Mouse (Mus musculus) frontal cortex, adult 2 months (tissue): ENCODE results near the gene Ptger1. TPM values are rescaled to one million over a fixed set of nuclear protein-coding genes. Genes with fewer than 3 reads are reported as not detected.
A peak's percentile ranks its signal among the peaks of the same experiment; 100 is the strongest.

Source experiments
- DNase-seq, 2 experiments: peaks; one replicate each; pipeline ENCODE4 v3.0.0; 2022; ENCODE audit warnings: low spot score in 1 of 2; ENCODE audit errors: extremely low spot score in 1 of 2
- polyA plus RNA-seq: library from polyadenylated mRNA; depleted of rRNA; stranded (reverse); fragments of >200 nt; gene quantifications from 2 replicates; pipeline ENCODE4 v1.2.3, GENCODE M21; 2012; rRNA removed

The Ptger1 gene
- 2.2 TPM in 2 replicates for polyA plus RNA-seq

DNA sequence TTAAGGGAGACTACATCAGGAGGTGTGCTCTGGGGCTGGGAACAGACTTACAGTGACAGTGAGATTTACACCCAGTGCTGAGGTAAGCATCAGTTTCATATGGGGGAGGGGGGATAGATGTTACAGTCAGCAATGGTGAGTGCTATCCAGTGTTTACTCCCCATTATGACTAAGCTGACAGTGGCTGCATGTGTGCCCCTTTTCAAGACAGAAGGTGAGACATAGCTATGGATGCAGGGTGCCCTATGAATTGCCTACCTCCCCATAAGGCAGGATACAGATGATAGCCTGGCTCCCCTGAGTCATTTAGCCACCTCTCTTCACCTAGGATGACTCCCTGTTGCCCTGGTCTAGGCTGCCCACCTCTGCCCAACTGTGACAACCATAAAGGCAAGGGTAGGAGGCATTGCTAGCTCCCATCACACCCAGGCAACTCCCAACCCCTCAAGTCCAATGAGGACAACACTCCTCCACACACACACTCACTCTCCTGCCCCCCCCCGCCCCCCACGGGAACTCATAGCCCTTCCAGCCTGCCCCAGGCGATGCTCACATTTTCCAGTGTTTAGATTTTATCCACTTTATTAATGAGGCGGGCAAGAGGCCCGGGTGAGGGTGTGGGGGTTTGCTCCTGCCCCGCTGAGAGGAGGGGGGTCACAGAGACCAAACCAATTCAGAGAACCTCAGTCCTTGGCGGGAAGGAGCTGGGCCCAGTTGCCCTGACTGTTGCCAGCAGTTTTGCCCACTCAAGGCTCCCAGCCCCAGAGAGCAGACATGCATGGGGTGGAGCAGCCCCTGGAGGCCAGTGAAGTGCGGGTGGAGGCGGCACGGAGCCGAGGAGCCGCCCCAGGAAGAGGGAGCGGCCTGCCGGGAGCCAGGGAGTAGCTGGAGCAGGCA lies at the start of gene Ptger1:
Gene Ptger1 (plus strand): TSS at position 710 of the 897 bp plus-strand sequence.
- DNase-seq, result no peak

DNA sequence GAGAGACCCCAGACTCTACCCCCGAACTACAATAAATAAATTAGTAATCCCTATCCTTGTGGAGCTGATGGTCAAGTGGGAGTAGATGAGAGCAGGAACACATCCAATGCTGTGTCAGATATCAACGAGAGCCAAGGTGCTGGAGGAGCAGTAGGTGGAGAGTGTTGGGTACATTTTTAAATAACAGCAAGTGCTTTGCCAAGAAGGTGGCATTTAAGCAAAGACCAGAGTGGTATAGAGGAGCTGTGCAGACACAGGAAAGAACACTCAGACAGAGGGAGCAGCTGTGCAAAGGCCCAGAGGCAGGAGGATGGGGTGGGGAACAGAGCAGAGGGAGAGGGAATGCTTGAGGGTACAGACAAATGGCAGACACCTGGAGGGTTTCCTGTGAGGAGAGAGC lies 49.4 kb upstream of the Ptger1 start:
- peak; percentile 68 to 70 for DNase-seq

DNA sequence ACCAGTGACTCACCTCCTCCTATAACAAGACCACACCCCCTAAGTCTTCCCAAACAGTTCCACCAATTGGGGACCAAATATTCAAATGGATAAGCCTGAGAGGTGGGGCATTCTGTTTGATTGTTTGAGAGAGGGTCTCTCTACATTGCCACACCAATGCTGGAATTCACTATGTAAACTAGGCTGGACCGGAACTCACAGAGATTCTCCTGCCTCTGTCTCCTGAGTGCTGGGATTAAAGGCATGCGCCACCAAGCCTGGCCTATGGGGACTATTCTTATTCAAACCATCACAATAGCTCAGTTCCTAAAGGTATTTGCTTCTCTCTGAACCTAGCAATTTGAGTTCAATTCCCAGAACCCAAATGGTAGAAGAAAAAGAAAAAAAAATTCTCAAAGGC lies 47.9 kb upstream of the Ptger1 start:
- DNase-seq, result no peak

DNA sequence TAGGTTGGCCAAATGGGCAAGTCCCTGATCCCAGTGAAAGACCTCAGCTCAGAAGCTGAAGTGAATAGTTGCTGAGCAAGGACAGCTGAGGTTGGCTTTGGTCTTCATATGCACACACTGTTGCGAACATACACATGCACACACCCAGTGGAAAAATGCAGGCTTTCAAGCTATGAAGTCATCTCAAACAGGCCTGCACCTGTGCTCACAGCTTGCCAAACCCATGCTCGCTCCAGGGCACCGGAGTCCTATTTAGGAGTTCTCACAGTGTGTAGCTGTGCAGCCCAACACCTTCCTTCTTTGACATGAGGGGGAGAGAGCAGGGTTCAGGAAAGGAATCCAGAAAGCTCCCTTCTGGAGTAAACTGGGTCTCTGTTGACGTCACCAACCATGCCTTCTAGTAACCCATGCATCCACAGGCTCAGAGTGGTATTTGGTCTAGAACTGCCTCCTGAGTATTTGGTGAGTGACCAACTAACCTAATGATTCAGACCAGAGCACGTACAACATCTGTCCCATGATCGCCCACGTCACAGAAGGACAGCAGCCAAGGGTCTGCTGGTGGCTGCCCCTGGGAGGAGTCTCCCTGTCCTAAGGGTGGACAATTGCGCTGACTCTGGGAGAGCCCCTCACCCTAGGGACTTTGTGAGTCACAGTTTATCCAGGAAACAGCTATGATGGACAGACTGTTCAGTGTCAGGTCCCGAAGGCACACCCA lies 46.8 kb upstream of the Ptger1 start:
- no peak for DNase-seq

DNA sequence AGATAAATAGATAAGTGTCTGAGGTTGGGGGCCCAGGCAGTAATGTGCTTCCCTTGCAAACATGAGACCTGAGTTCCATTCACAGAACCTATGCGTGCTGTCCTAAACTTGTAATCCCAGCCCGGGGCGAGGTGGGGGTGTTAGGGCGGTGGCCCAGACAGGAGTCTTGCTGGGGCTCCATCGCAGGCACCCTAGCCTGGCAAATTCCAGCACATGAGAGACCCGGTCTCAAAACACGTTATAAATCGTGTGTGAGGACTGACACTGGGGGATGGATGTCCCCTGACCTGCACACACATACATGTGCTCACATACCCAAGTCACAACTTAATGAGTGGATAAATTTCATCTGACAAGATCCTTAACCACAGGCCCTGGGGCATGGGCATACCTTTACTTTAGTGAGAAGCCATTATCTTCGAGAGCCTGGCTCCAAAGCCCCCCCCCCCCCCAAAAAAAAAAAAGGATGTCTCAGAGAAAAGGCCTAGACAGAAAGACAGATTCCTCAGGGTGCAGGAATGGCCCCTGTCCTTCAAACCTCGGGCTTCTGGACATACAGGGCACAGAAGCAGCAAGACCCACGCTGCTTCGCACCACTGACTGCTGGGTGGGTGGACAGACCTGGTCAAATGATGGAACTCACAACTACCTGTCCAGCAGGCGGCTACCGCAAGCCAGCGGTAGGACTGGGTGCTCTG lies 44.6 kb upstream of the Ptger1 start:
- DNase-seq, result no peak

DNA sequence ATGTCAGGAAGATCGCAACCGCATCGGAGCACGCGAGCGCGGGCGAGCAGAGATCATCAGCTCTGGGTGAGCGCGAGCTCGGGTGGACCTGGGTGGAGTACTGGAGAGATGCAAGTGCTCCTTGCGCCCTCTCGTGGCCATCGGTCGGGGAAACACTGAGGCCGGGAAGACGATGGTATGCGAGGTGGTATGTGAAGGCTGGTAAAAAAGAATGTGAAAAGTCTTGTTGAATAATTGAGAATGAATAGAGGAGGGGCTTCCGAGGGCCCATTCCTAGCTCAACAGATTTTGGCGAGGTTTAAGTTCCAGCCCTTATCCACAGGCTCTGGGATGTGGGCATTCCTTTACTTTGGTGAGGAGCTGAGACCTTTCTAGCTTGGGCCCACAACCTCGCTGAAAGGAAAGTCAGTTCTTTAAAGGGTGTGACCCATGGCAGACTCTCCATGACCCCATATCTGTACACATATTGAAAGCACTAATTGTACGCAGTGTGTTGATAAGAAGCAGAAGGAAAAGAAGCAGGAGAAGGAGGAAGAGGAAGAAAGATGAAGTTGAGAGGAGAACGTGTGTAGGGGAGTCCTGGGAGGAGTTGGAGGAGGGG lies 44.0 kb upstream of the Ptger1 start:
- DNase-seq, result peak; percentile 84 to 96

DNA sequence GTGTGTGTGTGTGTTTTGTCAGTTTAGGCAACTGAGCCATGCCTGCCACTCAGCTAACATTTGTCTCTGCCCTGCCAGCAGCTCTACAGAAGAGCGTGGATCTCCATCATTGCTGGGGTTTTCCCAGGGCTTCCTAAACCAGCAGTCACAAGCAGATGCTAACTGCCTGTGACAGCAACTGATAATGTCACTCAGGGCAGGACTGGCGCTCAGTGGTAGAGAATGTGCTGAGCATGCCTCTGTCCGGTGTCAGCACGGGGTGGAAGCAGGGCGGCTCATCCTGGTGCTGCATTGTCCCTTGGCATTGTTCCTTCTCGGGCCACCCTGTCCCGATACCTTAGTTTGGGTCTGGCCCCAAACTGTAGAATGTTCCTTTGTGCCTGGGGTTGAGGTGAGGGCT lies 42.9 kb upstream of the Ptger1 start:
- DNase-seq, result no peak

DNA sequence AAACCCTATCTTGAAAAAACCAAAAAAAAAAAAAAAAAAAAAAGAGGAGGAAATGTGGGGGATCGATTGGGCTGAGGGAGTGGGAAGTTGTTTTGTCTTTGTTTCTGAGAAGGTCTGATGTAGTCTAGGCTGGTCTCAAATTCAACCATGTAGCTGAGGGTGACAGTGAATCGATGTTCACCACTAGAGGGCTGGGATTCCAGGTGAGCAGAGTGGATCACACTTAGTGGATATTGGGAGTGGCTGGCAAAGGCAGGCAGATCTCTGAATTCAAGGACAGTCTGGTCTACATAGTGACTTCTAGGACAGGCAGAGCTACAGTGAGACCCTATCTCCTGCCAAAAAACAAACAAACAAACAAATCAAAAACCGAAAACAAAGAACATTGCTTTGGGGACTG lies 41.7 kb upstream of the Ptger1 start:
- peak in 1 of 2 experiments; percentile 63 for DNase-seq

DNA sequence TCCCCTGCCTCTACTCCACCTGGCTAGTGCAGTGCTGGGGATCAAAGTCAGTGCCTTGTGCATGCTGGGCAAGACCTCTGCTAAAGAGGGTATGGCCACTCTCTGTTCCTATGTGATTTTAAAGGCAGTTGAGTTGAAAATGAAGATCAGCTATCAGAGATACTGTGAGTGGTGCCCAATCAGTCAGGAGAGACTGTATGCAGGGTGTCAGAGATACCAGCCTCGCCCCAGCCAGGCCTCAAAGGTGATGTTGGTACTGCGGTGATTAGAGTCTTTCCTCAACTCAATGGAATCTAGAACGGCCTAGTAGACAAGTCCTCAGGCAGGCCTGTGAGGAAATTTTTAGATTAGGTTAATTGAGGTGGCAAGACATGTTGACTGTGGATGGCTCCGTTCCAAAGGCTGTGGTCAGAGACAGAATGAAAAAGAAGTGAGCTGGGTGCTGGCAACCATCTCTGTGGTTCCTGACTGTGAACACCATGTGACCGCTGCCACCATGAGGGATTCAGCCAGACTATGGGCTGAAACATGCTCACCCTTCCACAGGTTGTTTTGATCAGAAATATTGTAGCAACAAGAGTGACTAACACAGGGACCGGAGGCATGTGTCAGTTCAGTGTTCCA lies 40.7 kb upstream of the Ptger1 start:
- no peak for DNase-seq

DNA sequence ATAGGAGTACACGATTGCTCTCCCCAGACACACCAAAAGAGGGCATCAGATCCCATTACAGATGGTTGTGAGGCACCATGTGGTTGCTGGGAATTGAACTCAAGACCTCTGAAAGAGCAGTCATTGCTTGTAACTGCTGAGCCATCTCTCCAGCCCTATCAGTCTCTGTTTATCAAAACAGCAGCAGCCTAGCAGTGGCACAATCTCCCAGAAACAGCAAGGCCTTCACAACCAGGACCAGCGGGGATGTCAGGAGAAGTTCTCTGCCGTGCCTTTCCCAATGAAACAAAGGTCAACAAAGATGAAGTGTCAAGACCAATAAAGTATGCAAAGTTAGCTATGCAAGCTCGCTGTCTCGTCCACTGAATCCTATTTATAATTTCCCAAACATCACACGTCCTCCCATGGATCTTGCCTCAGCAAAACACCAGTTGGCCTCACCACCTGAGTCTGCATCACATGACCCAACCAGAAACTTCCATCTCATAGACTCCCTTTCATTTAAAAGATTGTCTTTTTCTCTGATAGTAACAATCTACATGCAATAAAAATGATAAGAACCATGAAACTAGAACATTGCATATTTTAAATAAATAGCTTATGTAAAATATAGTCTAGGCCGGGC lies 34.3 kb upstream of the Ptger1 start:
- no peak for DNase-seq

DNA sequence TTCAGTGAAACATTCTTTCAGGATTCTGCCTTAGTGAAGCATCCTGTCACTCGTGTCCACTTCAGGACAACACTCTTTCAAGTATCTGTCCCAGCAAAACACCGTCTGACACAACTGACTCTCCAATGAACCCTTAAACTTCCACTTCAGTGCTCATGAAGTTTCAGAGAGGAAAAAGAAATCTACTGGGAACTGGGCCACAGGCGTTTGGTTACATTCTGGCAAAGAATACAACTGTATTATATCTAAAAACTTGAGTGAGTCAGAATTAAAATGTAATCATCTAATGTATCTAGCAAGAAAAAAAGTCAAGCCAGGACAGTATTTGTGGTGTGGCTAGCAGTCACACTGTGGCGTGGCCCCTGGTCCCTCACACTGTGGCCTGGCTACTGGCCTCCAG lies 27.6 kb upstream of the Ptger1 start:
- DNase-seq, result no peak

DNA sequence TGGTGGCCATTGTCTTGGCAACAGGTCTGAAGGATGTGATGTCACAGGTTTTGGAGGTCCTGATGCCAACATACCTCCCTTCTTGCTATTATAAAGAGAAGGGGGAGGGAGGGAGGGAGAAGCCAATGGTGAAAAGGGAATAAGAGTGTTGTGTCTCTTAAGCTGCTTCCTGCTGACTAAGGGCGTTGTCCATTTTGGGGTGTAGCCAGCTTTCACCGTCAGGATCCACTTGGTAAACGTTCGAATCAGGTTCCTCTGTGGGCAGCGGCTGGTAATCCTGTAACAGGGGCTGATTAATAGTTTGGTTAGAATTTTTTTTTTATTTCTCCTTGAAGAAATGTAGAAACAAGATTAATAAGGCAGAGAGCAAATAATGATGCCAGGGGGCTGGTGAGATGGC lies 26.8 kb upstream of the Ptger1 start:
- DNase-seq, result no peak

DNA sequence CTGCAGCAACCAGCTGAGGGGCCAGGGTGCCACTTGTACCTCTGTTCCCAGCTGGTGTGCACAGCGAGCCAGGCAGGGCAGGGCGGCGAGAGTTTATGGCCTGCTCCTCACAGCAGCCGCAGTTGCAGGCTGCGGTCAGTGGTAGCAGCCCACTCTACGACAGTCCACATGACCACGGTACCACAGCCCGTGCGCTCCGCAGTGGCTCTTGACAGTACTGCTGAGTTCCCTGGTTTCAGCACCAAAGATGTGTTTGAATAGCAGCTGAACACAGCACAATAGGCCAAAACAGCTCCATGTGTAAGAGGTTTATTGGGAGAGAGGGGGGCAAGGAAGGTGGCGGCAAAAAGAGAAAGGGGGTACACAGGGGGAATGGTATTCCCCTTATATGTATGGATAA lies 19.0 kb upstream of the Ptger1 start:
- no peak for DNase-seq

DNA sequence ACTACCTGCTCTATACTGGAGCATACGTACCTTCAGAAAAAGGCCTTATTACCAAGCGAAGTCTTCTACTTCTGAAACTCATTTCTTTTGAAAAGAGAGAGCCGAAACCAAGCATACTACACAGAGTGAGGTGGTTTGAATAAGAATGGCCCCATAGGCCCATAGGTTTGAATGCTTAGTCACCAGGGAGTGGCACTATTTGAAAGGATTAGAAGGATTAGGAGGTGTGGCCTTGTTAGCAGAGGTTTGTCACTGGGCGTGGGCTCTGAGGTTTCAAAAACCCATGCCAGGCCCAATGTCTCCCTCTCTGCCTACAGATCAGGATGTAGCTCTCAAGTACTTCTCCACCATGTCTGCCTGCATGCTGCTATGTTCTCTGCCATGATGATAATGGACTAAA lies 18.4 kb upstream of the Ptger1 start:
- no peak for DNase-seq

DNA sequence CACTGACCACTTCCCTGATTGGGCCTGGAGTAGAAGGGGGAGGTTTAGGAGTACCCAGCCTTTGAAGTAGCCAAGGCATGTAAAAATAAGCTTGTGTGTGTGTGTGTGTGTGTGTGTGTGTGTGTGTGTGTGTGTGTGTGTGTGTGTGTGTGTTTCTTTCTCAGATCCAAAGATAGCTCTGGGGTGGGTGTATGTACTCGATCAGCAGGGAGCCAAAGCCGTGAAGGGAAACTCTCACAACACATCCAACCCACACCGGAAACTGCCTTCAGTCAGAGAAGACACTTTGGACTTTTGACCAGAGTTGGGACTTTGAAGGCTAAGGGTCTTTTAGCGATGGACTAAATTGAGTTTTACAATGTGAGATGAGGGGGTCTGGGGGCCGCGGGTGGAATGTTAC lies 16.8 kb upstream of the Ptger1 start:
- peak in 1 of 2 experiments; percentile 44 for DNase-seq

DNA sequence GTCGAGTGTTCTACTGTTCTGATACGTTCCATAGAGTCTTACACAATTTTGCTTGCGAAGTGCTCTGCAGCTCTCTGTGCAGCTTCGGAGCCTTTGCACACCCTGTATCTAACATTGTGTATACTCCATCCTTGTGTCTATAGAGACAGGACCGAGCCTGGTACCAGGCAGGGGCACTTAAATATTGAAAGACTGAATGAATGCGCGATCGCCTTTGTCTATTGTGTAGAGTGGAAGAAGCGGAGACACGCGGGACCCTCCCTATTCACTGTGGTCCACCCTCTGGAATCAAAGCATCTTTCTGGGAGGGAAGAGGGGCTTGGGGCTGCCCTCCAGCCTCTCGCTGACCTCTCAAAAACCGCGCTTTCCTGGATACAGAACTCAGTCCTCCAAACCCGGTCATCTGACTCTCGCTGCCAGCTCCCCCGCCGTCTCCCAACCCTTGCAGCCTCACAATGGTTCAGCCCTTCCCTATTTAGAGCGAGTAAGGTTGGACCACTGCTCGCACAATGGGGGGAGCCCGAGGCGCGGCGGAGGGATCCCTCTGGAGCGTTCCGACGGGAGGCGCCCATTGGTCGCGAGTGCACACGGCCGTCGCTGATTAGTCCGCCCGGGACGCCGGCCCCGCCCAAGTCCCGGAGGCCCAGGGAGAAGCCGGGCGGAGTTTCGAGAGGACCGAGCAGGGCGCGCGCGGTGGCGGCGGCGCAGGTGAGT lies 14.3 kb upstream of the Ptger1 start, which contains the start of gene Gipc1:
Gene Gipc1 (plus strand): TSS at position 648 of the 714 bp plus-strand sequence.
- DNase-seq, result peak; percentile 93 to 98

DNA sequence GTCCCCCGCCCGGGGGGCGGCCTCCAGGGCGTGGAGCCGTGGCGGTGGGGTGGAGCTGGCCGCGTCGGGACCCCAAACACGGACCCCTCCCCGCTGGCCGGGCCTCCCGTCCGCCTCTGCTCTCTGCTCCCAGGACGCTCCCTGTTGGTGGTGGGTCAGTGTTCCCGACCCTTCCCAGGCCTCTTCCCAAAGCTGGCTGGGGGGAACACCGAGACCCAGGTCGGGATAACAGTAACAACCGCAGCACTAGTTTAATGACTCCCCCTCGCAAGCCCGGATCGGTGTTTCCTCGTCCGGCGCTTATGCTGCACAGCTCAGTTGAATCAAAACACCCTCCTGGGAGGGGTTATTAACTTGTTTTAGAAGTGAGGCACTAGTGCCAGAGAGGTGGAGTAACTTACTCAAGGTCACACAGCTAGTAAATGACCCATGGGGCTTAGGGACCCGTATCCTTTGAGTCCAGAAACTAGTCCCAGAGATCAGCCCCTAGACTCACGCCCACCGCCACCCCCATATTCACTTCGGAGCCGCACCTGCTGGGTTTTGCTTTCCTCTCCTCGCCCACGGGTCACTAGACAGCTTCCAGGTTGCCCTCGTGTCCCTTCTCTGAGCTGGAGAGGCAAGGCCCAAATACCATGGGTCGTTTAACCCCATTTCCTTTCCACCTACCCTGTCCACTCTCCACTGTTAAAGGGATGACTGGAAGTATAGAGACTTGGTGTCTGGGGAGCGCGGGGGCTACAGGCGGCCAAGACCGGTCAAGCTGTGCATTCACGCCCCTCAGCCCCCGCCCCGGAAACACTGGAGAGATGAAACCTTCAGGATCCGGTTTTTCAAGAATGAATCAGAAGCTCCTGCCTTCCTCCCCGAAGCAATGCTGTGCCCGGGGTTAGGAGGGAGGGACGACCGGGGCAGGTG lies 13.5 kb upstream of the Ptger1 start:
- DNase-seq, result no peak

DNA sequence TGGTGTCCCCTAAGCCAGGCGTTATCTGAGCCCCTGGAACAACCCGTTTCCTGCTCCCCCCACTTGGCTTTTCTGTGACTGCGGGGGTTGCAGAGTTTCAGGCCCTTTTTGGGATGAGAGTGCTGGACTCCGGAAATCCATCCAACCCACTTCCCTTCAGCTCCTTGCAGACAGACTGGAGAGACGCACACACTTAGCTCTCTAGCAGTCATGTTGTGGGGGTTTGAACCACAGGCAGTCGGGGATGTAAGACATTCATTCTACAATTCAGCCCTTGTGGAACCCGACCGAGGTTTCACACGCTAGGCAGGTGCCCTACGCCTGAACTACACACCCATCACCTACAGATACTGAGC lies 12.8 kb upstream of the Ptger1 start:
- DNase-seq, result no peak
